10 mouse cellular contexts compared by ENCODE assay signal in genomic region chr3:157255863-157256262, GRCm38 (mm10).
DNase-seq lines count a peak whose midpoint lies in the region; ATAC-seq lines count a peak whose summit lies in the region.
"Had no signal": no experiment of that assay in that cellular context is flagged by ENCODE, and none has a peak within 500 bp of the region (broad histone marks: within the 10 kb centered on the region; RNA-seq: fewer than 3 reads in every experiment).

No protein-coding gene starts in this region.

- DNase-seq in heart, adult 18-20 months = no peak
- peak; percentile 64 for DNase-seq in midbrain, embryonic 11.5 days (ENCODE audit: low spot score, missing footprints)
- no peak for DNase-seq in midbrain, embryonic 10.5 days (ENCODE audit: low spot score)
- peak; percentile 54 for DNase-seq in midbrain, embryonic 14.5 days
- no peak for DNase-seq in thymus, postnatal 10 days (ENCODE audit: low spot score in 2 of 2)

- no peaks in the 10 kb centered on the region for H3K27me3 ChIP-seq in heart, embryonic 12.5 days (replicated peaks)
- no peaks in the 10 kb centered on the region for H3K27me3 ChIP-seq in midbrain, embryonic 11.5 days (ENCODE audit: control insufficient read depth, insufficient read depth, low read length)
- no peaks in the 10 kb centered on the region for H3K27me3 ChIP-seq in midbrain, embryonic 10.5 days (ENCODE audit: low read depth, poor library complexity, severe bottlenecking)
- H3K27me3 ChIP-seq in forebrain, embryonic 15.5 days = no peaks in the 10 kb centered on the region
- no peaks in the 10 kb centered on the region for H3K27me3 ChIP-seq in midbrain, embryonic 14.5 days (ENCODE audit: control insufficient read depth, insufficient read depth, low read length)
- H3K27me3 ChIP-seq: kidney, embryonic 15.5 days; limb, embryonic 12.5 days had no signal

- H3K9ac ChIP-seq in heart, embryonic 12.5 days = no peak overlapping the region
- H3K9ac ChIP-seq in midbrain, embryonic 11.5 days (ENCODE audit: low read length) = no peak overlapping the region
- no peak overlapping the region for H3K9ac ChIP-seq in forebrain, embryonic 15.5 days (replicated peaks)
- H3K9ac ChIP-seq in midbrain, embryonic 14.5 days (replicated peaks; ENCODE audit: low read length) = no peak overlapping the region
- H3K9ac ChIP-seq: kidney, embryonic 15.5 days; limb, embryonic 12.5 days had no signal

- no peaks in the 10 kb centered on the region for H3K9me3 ChIP-seq in heart, embryonic 12.5 days (replicated peaks)
- no peaks in the 10 kb centered on the region for H3K9me3 ChIP-seq in midbrain, embryonic 11.5 days (ENCODE audit: control insufficient read depth, low read length)
- no peaks in the 10 kb centered on the region for H3K9me3 ChIP-seq in midbrain, embryonic 10.5 days (replicated peaks)
- no peaks in the 10 kb centered on the region for H3K9me3 ChIP-seq in forebrain, embryonic 15.5 days
- no peaks in the 10 kb centered on the region for H3K9me3 ChIP-seq in midbrain, embryonic 14.5 days (ENCODE audit: control insufficient read depth, low read length)
- H3K9me3 ChIP-seq: kidney, embryonic 15.5 days; limb, embryonic 12.5 days had no signal

- 34% methylated on average over 3 of the region's 3 CpGs for WGBS in heart, embryonic 12.5 days
- WGBS in midbrain, embryonic 11.5 days = 51% methylated on average over 3 of the region's 3 CpGs
- 50% methylated on average over 3 of the region's 3 CpGs for WGBS in midbrain, embryonic 10.5 days
- 37% methylated on average over 3 of the region's 3 CpGs for WGBS in forebrain, embryonic 15.5 days
- 48% methylated on average over 3 of the region's 3 CpGs for WGBS in midbrain, embryonic 14.5 days

- peak; percentile 73 for ATAC-seq in heart, embryonic 12.5 days (ENCODE audit: insufficient number of reproducible peaks, low FRiP score)
- ATAC-seq in midbrain, embryonic 11.5 days (ENCODE audit: low FRiP score) = peak; percentile 70
- ATAC-seq in forebrain, embryonic 15.5 days (replicated peaks) = peak; percentile 51; the same call in 1 of the 2 replicates
- ATAC-seq in midbrain, embryonic 14.5 days (ENCODE audit: low FRiP score, low TSS enrichment) = peak; percentile 66; the same call in 1 of the 2 replicates

- peak overlapping the region; percentile 15; the same call in 1 of the 2 replicates for H3K27ac ChIP-seq in heart, embryonic 12.5 days (ENCODE audit: poor library complexity, severe bottlenecking)
- no peak overlapping the region for H3K27ac ChIP-seq in midbrain, embryonic 11.5 days (ENCODE audit: low read depth, low read length)
- H3K27ac ChIP-seq in midbrain, embryonic 10.5 days (replicated peaks) = no peak overlapping the region
- no peak overlapping the region for H3K27ac ChIP-seq in forebrain, embryonic 15.5 days (replicated peaks)
- peak overlapping the region; percentile 67 for H3K27ac ChIP-seq in midbrain, embryonic 14.5 days (replicated peaks; ENCODE audit: low read depth, low read length)
- H3K27ac ChIP-seq: kidney, embryonic 15.5 days; limb, embryonic 12.5 days; macrophage had no signal

- peaks cover 16% of the 10 kb centered on the region; the same call in 1 of the 2 replicates for H3K4me1 ChIP-seq in heart, embryonic 12.5 days (replicated peaks)
- H3K4me1 ChIP-seq in midbrain, embryonic 11.5 days (ENCODE audit: control insufficient read depth, insufficient read depth, low read length) = no peaks in the 10 kb centered on the region
- H3K4me1 ChIP-seq in midbrain, embryonic 10.5 days = peaks cover 8% of the 10 kb centered on the region; the same call in 1 of the 2 replicates
- H3K4me1 ChIP-seq in forebrain, embryonic 15.5 days = 0 out of 2 replicates have a peak, but pooled peaks cover 4% of the 10 kb centered on the region
- H3K4me1 ChIP-seq in midbrain, embryonic 14.5 days (ENCODE audit: control insufficient read depth, insufficient read depth, low read length) = peaks cover 13% of the 10 kb centered on the region
- H3K4me1 ChIP-seq: kidney, embryonic 15.5 days had no signal

- no peak overlapping the region for H3K4me3 ChIP-seq in heart, embryonic 12.5 days
- no peak overlapping the region for H3K4me3 ChIP-seq in midbrain, embryonic 11.5 days (ENCODE audit: low read depth, low read length)
- no peak overlapping the region for H3K4me3 ChIP-seq in midbrain, embryonic 10.5 days
- no peak overlapping the region for H3K4me3 ChIP-seq in forebrain, embryonic 15.5 days
- no peak overlapping the region for H3K4me3 ChIP-seq in midbrain, embryonic 14.5 days (replicated peaks; ENCODE audit: low read depth, low read length)
- H3K4me3 ChIP-seq: kidney, embryonic 15.5 days; limb, embryonic 12.5 days had no signal

- H3K4me2 ChIP-seq in heart, embryonic 12.5 days = no peak overlapping the region
- no peak overlapping the region for H3K4me2 ChIP-seq in midbrain, embryonic 11.5 days
- H3K4me2 ChIP-seq in forebrain, embryonic 15.5 days (replicated peaks) = no peak overlapping the region
- no peak overlapping the region for H3K4me2 ChIP-seq in midbrain, embryonic 14.5 days (ENCODE audit: low read length)
- H3K4me2 ChIP-seq: kidney, embryonic 15.5 days; limb, embryonic 12.5 days had no signal

- H3K36me3 ChIP-seq in heart, embryonic 12.5 days = no peaks in the 10 kb centered on the region
- H3K36me3 ChIP-seq in midbrain, embryonic 11.5 days (ENCODE audit: control insufficient read depth, insufficient read depth, low read length) = no peaks in the 10 kb centered on the region
- H3K36me3 ChIP-seq in midbrain, embryonic 10.5 days = no peaks in the 10 kb centered on the region
- no peaks in the 10 kb centered on the region for H3K36me3 ChIP-seq in forebrain, embryonic 15.5 days
- H3K36me3 ChIP-seq in midbrain, embryonic 14.5 days (ENCODE audit: control insufficient read depth, insufficient read depth, low read length) = no peaks in the 10 kb centered on the region
- H3K36me3 ChIP-seq: kidney, embryonic 15.5 days; limb, embryonic 12.5 days had no signal

Comparison
In these comparisons a context has a peak if more than half of its experiments do, and no peak if none do; other contexts are left out.
1. H3K27ac ChIP-seq: peak in heart, embryonic 12.5 days (single experiment) and midbrain, embryonic 14.5 days (single experiment); none in midbrain, embryonic 11.5 days (single experiment), midbrain, embryonic 10.5 days (single experiment) and forebrain, embryonic 15.5 days (single experiment).
2. DNase-seq: peak in midbrain, embryonic 11.5 days (single experiment) and midbrain, embryonic 14.5 days (single experiment); none in heart, adult 18-20 months (0 of 2), midbrain, embryonic 10.5 days (single experiment) and thymus, postnatal 10 days (0 of 2).
3. Peak in every context shown above with its lines, with median percentiles within 50 percentile points of each other: ATAC-seq.